Mouse (Mus musculus): ENCODE measurements around the gene Jph2.
"Not testable (repeated sequence)": the region's sequence is repeated elsewhere in the genome, so short reads cannot be mapped to it uniquely, and the experiment has no call there.

GRCm38 (mm10) chr2:163411344-163411743 lies 13.6 kb upstream of the Jph2 start:
- not testable (repeated sequence) for TF ChIP-seq CTCF (IDR thresholded peaks at IDR 0.05; ENCODE audit: borderline replicate concordance, extremely low read depth, insufficient read depth, insufficient read length); POLR2A (IDR thresholded peaks at IDR 0.05; ENCODE audit: borderline replicate concordance, extremely low read depth, insufficient read depth, insufficient read length, poor library complexity, severe bottlenecking)
